Mouse (Mus musculus) CH12.LX (cell line): ENCODE results near the gene BC017158. TPM values are rescaled to one million over a fixed set of nuclear protein-coding genes. Genes with fewer than 3 reads are reported as not detected.

ENCODE experiments used
- DNase-seq: peaks from one replicate; pipeline ENCODE4 v3.0.0-alpha.2; 2013; ENCODE audit errors: extremely low read depth
- H3K27ac ChIP-seq: 2 replicates; pipeline ENCODE4 v1.5.1; 2012; ENCODE audit warnings: low read depth, mild to moderate bottlenecking, control low read depth, moderate library complexity; ENCODE audit not compliant: insufficient read depth
- H3K27me3 ChIP-seq: replicated peaks from 2 replicates; pipeline ENCODE3; 2012; ENCODE audit warnings: inconsistent platforms
- H3K36me3 ChIP-seq, 2 experiments: replicated peaks in 1 of 2; 2 replicates each; pipeline versions ENCODE3 to v1.6.1; 2012; ENCODE audit warnings: inconsistent platforms in 1 of 2, low read length in 1 of 2, mild to moderate bottlenecking in 1 of 2, mixed read lengths in 1 of 2, moderate library complexity in 1 of 2; ENCODE audit not compliant: control insufficient read depth in 1 of 2, insufficient read depth in 1 of 2
- H3K4me1 ChIP-seq, 2 experiments: 2 replicates each; pipeline ENCODE4 v1.6.1; 2012; ENCODE audit warnings: inconsistent platforms in 1 of 2, moderate library complexity in 1 of 2; ENCODE audit not compliant: insufficient read depth in 2 of 2, control insufficient read depth in 1 of 2
- H3K4me2 ChIP-seq: 2 replicates; pipeline ENCODE4 v1.6.1; 2012; ENCODE audit warnings: low read depth, mild to moderate bottlenecking, control low read depth; ENCODE audit not compliant: poor library complexity, insufficient read depth, severe bottlenecking
- H3K4me3 ChIP-seq, 3 experiments: fragments of 150-350 bp in 1 of 3; sonication (generic) in 1 of 3; replicated peaks in 1 of 3; 2 replicates each; pipeline versions ENCODE3 to v1.5.1; 2011 to 2012; ENCODE audit warnings: low read depth in 2 of 3, low read length in 2 of 3, mild to moderate bottlenecking in 2 of 3, moderate library complexity in 2 of 3, control low read depth in 1 of 3, improper control_type of control experiment in 1 of 3, inconsistent platforms in 1 of 3, mixed read lengths in 1 of 3; ENCODE audit not compliant: poor library complexity in 1 of 3
- H3K79me2 ChIP-seq: replicated peaks from 2 replicates; pipeline ENCODE4 v1.6.1; 2012; ENCODE audit warnings: mild to moderate bottlenecking, moderate library complexity; ENCODE audit not compliant: control insufficient read depth, poor library complexity, insufficient read depth, severe bottlenecking; ENCODE audit errors: extremely low read depth
- H3K9ac ChIP-seq: 2 replicates; pipeline ENCODE4 v1.6.1; 2012; ENCODE audit warnings: low read depth, mild to moderate bottlenecking, control low read depth, moderate library complexity; ENCODE audit not compliant: insufficient read depth
- H3K9me3 ChIP-seq: replicated peaks from 2 replicates; pipeline ENCODE3; 2012; ENCODE audit warnings: low read length, inconsistent platforms, mixed read lengths
- BHLHE40 ChIP-seq: IDR thresholded peaks from 2 replicates; pipeline ENCODE4 v1.6.1; 2011; ENCODE audit warnings: mild to moderate bottlenecking, low read depth, low read length, improper control_type of control experiment
- CTCF ChIP-seq, 2 experiments: IDR thresholded peaks in 1 of 2; conservative IDR thresholded peaks in 1 of 2; 2 replicates each; pipeline ENCODE4 v1.5.1; 2011 to 2012; ENCODE audit warnings: low read depth in 2 of 2, low read length in 2 of 2, improper control_type of control experiment in 1 of 2, inconsistent platforms in 1 of 2, mild to moderate bottlenecking in 1 of 2, moderate library complexity in 1 of 2
- ELF1 ChIP-seq: IDR thresholded peaks from 2 replicates; pipeline ENCODE4 v1.6.1; 2014; ENCODE audit warnings: low read depth, mild to moderate bottlenecking, inconsistent platforms, low read length, improper control_type of control experiment
- EP300 ChIP-seq: IDR thresholded peaks from 2 replicates; pipeline ENCODE4 v1.6.1; 2011; ENCODE audit warnings: low read length, improper control_type of control experiment
- ETS1 ChIP-seq: conservative IDR thresholded peaks from 2 replicates; pipeline ENCODE4 v1.6.1; 2012; ENCODE audit warnings: low read depth, mild to moderate bottlenecking, inconsistent platforms, low read length, improper control_type of control experiment, moderate library complexity
- IRF4 ChIP-seq: IDR thresholded peaks from 2 replicates; pipeline ENCODE4 v1.6.1; 2014; ENCODE audit warnings: low read depth, mild to moderate bottlenecking, inconsistent platforms, low read length, improper control_type of control experiment
- JUN ChIP-seq: IDR thresholded peaks from 2 replicates; pipeline ENCODE4 v1.6.1; 2011; ENCODE audit warnings: low read depth, mild to moderate bottlenecking, low read length, improper control_type of control experiment, moderate library complexity; ENCODE audit not compliant: insufficient read depth
- JUND ChIP-seq: conservative IDR thresholded peaks from 2 replicates; pipeline ENCODE4 v1.6.1; 2011; ENCODE audit warnings: low read depth, low read length, improper control_type of control experiment
- MAZ ChIP-seq: IDR thresholded peaks from 2 replicates; pipeline ENCODE4 v1.6.1; 2012; ENCODE audit warnings: low read depth, mild to moderate bottlenecking, inconsistent platforms, low read length, improper control_type of control experiment, moderate library complexity
- MYC ChIP-seq: IDR thresholded peaks from 2 replicates; pipeline ENCODE4 v1.6.1; 2011; ENCODE audit warnings: low read depth, mild to moderate bottlenecking, improper control_type of control experiment, low read length
- PAX5 ChIP-seq: IDR thresholded peaks from 2 replicates; pipeline ENCODE4 v1.6.1; 2012; ENCODE audit warnings: low read length, inconsistent platforms, mixed read lengths
- RAD21 ChIP-seq: IDR thresholded peaks from 2 replicates; pipeline ENCODE4 v1.6.1; 2011; ENCODE audit warnings: low read depth, mild to moderate bottlenecking, low read length, improper control_type of control experiment, moderate library complexity
- TBP ChIP-seq: conservative IDR thresholded peaks from 2 replicates; pipeline ENCODE4 v1.6.1; 2011; ENCODE audit warnings: low read depth, low read length, improper control_type of control experiment
- TCF12 ChIP-seq: IDR thresholded peaks from 2 replicates; pipeline ENCODE4 v1.6.1; 2014; ENCODE audit warnings: low read depth, mild to moderate bottlenecking, inconsistent platforms, low read length, improper control_type of control experiment
- UBTF ChIP-seq: IDR thresholded peaks from 2 replicates; pipeline ENCODE4 v1.6.1; 2012; ENCODE audit warnings: low read depth, mild to moderate bottlenecking, inconsistent platforms, low read length, improper control_type of control experiment, moderate library complexity
- USF2 ChIP-seq: conservative IDR thresholded peaks from 2 replicates; pipeline ENCODE4 v1.6.1; 2011; ENCODE audit warnings: low read depth, low read length, improper control_type of control experiment
- ZMIZ1 ChIP-seq: IDR thresholded peaks from 2 replicates; pipeline ENCODE4 v1.6.1; 2012; ENCODE audit warnings: low read depth, mild to moderate bottlenecking, inconsistent platforms, low read length, improper control_type of control experiment
- dilution Hi-C: fragments of 300-500 bp; cut with MboI; formaldehyde crosslinking; loops from 2 replicates; pipeline ENCODE4 v1.14.3; 2020; ENCODE audit warnings: low sequenced_read_pairs; ENCODE audit not compliant: extremely low pct_unique_long_range_greater_than_20kb, extremely low pct_ligation_motif_present
- in situ Hi-C: fragments of 300-500 bp; cut with MboI; formaldehyde crosslinking; loops from 3 replicates; pipeline ENCODE4 v1.14.3; 2019; ENCODE audit warnings: low sequenced_read_pairs, low pct_ligation_motif_present, low pct_unique_long_range_greater_than_20kb, mixed read lengths
- polyA plus RNA-seq: library from polyadenylated mRNA; unstranded; fragments of >175 nt; gene quantifications from 2 replicates; pipeline ENCODE4 v1.2.1, GENCODE M21; 2012; ENCODE audit warnings: low read depth; ENCODE audit not compliant: insufficient read length
- total RNA-seq, 2 experiments: library from RNA; depleted of rRNA; stranded (reverse); fragments of 300-350 nt in 1 of 2; fragments of >200 nt in 1 of 2; gene quantifications; 2 replicates each; pipeline ENCODE4 v1.2.3; 2012 to 2014

The BC017158 gene
- total and polyA plus RNA-seq, 3 experiments = 4.9 to 14.5 (median 8.1) TPM

- TF ChIP-seq ZMIZ1 (no peak), TCF12 (no peak), JUND (no peak), ELF1 (no peak), RAD21 (no peak), UBTF (no peak), USF2 (no peak), BHLHE40 (no peak), ETS1 (no peak), CTCF (conservative IDR thresholded peaks at IDR 0.05 in 1 of 2, IDR thresholded peaks at IDR 0.05 in 1 of 2; ENCODE audit: low read depth in 2 of 2, low read length in 2 of 2) (no peak), IRF4 (no peak), TBP (no peak), JUN (no peak), MYC (no peak), EP300 (no peak), MAZ (no peak)
- dilution Hi-C loops = no loop called here
- in situ Hi-C loops = no loop called here
Measured at GRCm38 (mm10) chr7:128255757-128256156, 42.2 kb downstream of the BC017158 start.

GRCm38 (mm10) chr7:128254978-128255377 lies 43.0 kb downstream of the BC017158 start:
- H3K9ac ChIP-seq = no peak overlapping the region
- no peak for DNase-seq
- TF ChIP-seq TCF12 (no peak), PAX5 (no peak)
- no peak overlapping the region for H3K4me2 ChIP-seq
- dilution Hi-C loops (no loop called here), in situ Hi-C loops (no loop called here)
- no peaks in the 10 kb centered on the region for H3K79me2 ChIP-seq
- H3K27ac ChIP-seq = no peak overlapping the region
- no peaks in the 10 kb centered on the region for H3K9me3 ChIP-seq
- peaks cover 6% of the 10 kb centered on the region for H3K27me3 ChIP-seq
- no peak overlapping the region for H3K4me3 ChIP-seq
- peaks cover 0 to 16% of the 10 kb centered on the region in 2 experiments for H3K36me3 ChIP-seq
- H3K4me1 ChIP-seq = no peaks in the 10 kb centered on the region

More at GRCm38 (mm10) chr7:128255757-128256156, 42.2 kb downstream of the BC017158 start:
- Histone ChIP-seq H3K4me3 (no peak overlapping the region), H3K4me1 (no peaks in the 10 kb centered on the region), H3K79me2 (no peaks in the 10 kb centered on the region), H3K9me3 (no peaks in the 10 kb centered on the region), H3K36me3 (peaks cover 0 to 15% of the 10 kb centered on the region in 2 experiments), H3K4me2 (no peak overlapping the region), H3K27ac (no peak overlapping the region), H3K27me3 (peaks cover 12% of the 10 kb centered on the region), H3K9ac (no peak overlapping the region)
- no peak for DNase-seq
